Mouse (Mus musculus): ENCODE results near the gene Nfatc2ip.

DNA sequence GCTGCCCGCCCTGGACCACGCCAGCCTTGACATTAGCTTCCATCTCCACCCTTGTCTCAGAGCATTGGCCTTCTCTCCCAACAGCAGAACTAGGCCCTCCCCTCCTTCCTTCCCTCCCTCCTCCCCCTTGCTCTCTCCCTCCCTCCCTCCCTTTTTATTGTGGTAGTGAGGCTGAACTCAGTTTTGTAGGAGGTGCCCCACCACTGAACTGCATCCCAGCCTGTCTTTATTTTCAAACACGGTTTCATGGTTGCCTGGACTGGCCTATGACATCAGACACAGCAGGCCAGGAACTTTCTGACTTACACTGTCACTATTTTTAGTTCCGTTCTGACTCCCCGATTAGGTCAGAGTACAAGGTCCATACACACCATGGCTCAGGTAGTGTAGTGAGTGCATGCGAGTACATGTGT, 56.3 kb downstream of the Nfatc2ip start:
- no peak for TF ChIP-seq CTCF (IDR thresholded peaks at IDR 0.05; ENCODE audit: borderline replicate concordance, extremely low read depth, insufficient read depth, insufficient read length)
- TF ChIP-seq POLR2A (IDR thresholded peaks at IDR 0.05; ENCODE audit: borderline replicate concordance, extremely low read depth, insufficient read depth, insufficient read length, poor library complexity, severe bottlenecking): no peak
